Mouse (Mus musculus): ENCODE data around the gene Mast4.

DNA sequence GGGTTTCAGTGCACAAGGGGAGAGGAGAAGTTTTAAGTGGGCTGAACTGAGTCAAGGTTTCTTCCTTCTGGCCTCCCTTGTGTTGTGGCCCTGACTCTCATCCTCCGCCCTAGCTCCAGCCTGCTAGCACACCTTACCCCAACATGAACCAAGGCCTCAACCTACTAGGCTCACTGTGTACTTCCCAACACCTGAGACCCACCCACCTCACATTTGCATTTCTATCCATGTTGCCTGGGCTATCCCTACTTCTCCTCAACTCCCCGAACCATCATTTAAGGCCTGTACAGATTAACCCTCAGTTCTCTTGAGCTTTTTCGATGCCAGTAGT is 589.1 kb downstream of the Mast4 start:
- TF ChIP-seq POLR2A (IDR thresholded peaks at IDR 0.05; ENCODE audit: low read depth, low read length) (no peak), CTCF (IDR thresholded peaks at IDR 0.05; ENCODE audit: extremely low read depth, insufficient read depth, insufficient read length, insufficient replicate concordance) (no peak)

Measured in spleen, adult 2 months (tissue).